Mouse (Mus musculus) liver, embryonic 16.5 days (tissue): ENCODE measurements around the gene Ctnnbl1. TPM values are rescaled to one million over a fixed set of nuclear protein-coding genes. Genes with fewer than 3 reads are reported as not detected.

ENCODE experiments used
- ATAC-seq: fragments of 200-750 bp; cut with Nextera tagmentation; 2 replicates; pipeline ENCODE4 v1.8.0; 2017; ENCODE audit warnings: low read depth, mild to moderate bottlenecking, moderate number of reproducible peaks, moderate library complexity
- H3K27ac ChIP-seq: fragments of 300-500 bp; sonication (generic); 2 replicates; pipeline ENCODE4 v1.5.1; 2014; ENCODE audit warnings: mild to moderate bottlenecking, low read length
- H3K27me3 ChIP-seq: fragments of 300-500 bp; sonication (generic); 2 replicates; pipeline ENCODE4 v1.6.1; 2014; ENCODE audit warnings: low read depth, low read length, mixed read lengths; ENCODE audit not compliant: control insufficient read depth, insufficient read depth
- H3K36me3 ChIP-seq: fragments of 300-500 bp; sonication (generic); 2 replicates; pipeline ENCODE4 v1.6.1; 2014; ENCODE audit warnings: mild to moderate bottlenecking; ENCODE audit not compliant: control insufficient read depth, insufficient read depth
- H3K4me1 ChIP-seq: fragments of 300-500 bp; sonication (generic); 2 replicates; pipeline ENCODE4 v1.6.1; 2014; ENCODE audit warnings: low read depth, low read length, mixed read lengths; ENCODE audit not compliant: control insufficient read depth
- H3K4me2 ChIP-seq: fragments of 300-500 bp; sonication (generic); 2 replicates; pipeline ENCODE4 v1.6.1; 2014; ENCODE audit warnings: low read depth, low read length, mixed read lengths
- H3K4me3 ChIP-seq: fragments of 300-500 bp; sonication (generic); 2 replicates; pipeline ENCODE4 v1.5.1; 2014; ENCODE audit warnings: low read depth, mild to moderate bottlenecking, low read length
- H3K9ac ChIP-seq: fragments of 300-500 bp; sonication (generic); 2 replicates; pipeline ENCODE4 v1.6.1; 2014; ENCODE audit warnings: low read depth, low read length
- H3K9me3 ChIP-seq: fragments of 300-500 bp; sonication (generic); replicated peaks from 2 replicates; pipeline ENCODE4 v1.6.1; 2016; ENCODE audit warnings: low read length; ENCODE audit not compliant: control insufficient read depth
- WGBS: fragments of 180-500 bp; shearing (Covaris S2); extraction: QIAGEN DNeasy Blood & Tissue Kit; methylation state at CpG from one replicate; pipeline ENCODE4 v1.1.7; 2014; ENCODE audit not compliant: insufficient replicate concordance; 5-methylcytosine and 5-hydroxymethylcytosine counted together
- polyA plus RNA-seq: library from polyadenylated mRNA; unstranded; fragments of >200 nt; fragmentation: Nextera tagmentation; extraction: Ambion mirVana; gene quantifications from 2 replicates; pipeline ENCODE4 v1.2.1, GENCODE M21; 2015

The Ctnnbl1 gene
- polyA plus RNA-seq: 19.4 and 19.8 TPM in 2 replicates

DNA sequence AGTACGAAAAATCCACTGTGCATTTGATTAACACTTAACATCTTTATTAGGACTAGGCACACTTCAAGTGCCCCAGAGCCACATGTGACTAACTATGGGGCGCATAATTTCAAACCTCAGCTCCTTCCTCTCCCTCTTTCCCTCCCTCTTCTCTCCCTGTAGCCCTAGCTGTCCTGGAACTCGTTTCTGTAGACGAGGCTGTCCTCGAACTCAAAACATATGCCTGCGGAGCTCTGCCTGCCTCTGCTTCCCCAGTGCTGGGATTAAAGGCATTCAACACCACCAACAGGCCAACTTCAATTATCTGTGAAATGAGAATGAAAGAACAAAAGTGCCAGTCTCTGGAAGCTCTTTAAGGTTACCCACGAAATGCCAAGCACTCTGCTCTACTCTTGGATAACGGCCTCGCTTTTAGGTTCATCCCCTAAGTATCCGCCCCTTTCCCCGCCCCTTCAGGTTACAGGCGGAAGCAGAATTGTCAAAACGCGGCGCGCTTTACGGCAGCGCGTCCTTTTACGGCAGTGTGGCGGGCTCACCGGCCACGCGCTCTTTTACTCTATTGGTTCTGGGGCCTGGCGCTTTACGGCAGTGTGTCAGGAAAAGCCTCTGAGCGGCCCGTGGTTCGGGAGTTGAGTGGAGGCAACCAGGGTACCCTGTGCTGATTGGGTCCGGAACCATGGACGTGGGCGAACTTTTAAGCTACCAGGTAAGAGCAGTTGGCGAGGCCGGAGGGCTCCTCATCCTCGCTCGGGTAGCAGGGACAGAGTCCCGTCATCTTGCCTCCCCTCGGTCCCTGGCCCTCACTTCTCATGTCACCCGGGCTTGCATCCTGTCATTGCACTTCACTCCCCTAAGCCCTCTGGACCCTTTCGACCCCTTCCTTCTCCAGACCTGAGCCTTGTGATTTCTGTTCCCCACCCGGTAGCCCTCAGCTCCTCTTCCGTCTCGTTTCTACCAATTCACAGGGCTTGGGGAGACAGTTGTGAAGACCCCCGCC, at the start of gene Ctnnbl1:
Gene Ctnnbl1 (plus strand): TSS at position 548 of the 997 bp plus-strand sequence.
- Histone ChIP-seq H3K27me3 (no peaks in the 10 kb centered on the region), H3K9ac (peak within 1 kb of the TSS; percentile 78), H3K4me2 (peak within 1 kb of the TSS; percentile 84), H3K36me3 (no peaks in the 10 kb centered on the region), H3K4me1 (peaks cover 7% of the 10 kb centered on the region), H3K27ac (no peak within 1 kb of the TSS), H3K4me3 (peak within 1 kb of the TSS; percentile 88), H3K9me3 (no peaks in the 10 kb centered on the region)
- 10% methylated on average over 44 of the region's 44 CpGs for WGBS
- ATAC-seq: peak; percentile 94

DNA sequence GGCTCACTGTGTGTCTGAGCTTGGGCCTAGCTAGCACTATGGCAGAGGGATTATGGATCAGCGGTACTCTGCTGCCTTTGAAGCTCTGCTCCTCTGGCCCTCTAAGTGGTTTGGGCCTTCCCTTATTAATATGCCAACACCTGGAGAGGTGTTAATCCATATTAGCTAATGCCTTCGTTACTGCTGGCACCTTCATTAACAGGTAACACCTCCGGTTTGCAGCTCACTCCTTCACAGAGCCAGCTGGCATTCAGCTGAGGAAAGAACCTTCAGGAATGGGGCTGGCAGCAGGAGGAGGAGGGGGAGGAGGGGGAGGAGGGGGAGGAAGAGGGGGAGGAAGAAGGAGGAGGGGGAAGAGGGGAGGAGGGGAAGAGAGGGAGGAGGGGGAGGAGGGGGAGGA, 49.7 kb upstream of the Ctnnbl1 start:
- H3K27me3 ChIP-seq: no peaks in the 10 kb centered on the region; the same call in 1 of the 2 replicates
- WGBS: 48% methylated on average over 3 of the region's 3 CpGs
- no peaks in the 10 kb centered on the region for H3K36me3 ChIP-seq
- ATAC-seq: no peak
- H3K4me3 ChIP-seq: no peak overlapping the region
- H3K4me2 ChIP-seq: no peak overlapping the region
- H3K4me1 ChIP-seq: no peaks in the 10 kb centered on the region
- H3K27ac ChIP-seq: no peak overlapping the region
- no peak overlapping the region for H3K9ac ChIP-seq
- H3K9me3 ChIP-seq: no peaks in the 10 kb centered on the region

DNA sequence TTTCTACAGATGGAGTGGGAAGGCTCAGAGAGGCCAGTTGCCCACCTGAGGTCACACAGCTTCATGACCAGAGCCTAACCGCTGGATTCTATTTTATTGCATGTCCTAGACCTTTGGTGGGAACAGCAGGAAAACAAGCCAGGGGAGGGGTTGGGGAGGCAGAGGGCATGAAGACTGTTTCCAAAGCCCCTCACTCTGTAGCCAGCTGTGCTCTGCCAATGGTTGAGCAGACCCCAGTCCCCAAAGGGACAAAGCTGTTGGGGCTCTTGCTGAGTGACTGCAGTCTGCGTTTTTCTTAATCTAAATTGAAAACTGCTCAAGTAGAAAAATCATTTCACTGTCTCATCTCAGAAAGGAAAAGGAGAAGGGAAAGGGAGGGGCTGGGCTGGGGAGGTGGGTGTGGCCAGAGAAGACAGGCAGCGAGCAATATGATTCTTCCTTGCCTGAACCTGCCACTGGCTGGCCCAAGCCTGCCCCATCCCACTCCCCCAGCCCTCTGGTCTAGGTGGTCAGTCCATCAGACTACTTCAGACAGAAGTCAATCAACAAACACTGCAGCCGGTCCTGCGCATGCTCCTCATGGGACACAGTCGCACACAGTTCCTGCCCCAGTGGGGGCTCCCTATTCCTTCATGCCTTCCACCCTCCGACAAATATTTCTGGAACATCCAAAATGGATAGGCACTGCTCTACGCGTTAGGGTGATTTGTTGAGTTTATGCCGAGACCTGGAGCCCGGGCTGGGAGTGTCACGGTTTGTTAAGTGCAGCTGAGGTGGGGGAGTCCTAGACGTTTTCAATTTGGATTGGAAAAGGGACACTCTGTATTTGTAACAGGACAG, 45.7 kb upstream of the Ctnnbl1 start:
- no peaks in the 10 kb centered on the region; the same call in 1 of the 2 replicates for H3K27me3 ChIP-seq
- H3K9ac ChIP-seq: no peak overlapping the region
- no peak overlapping the region for H3K27ac ChIP-seq
- ATAC-seq: no peak
- no peak overlapping the region for H3K4me3 ChIP-seq
- no peaks in the 10 kb centered on the region for H3K36me3 ChIP-seq
- no peak overlapping the region for H3K4me2 ChIP-seq
- no peaks in the 10 kb centered on the region for H3K4me1 ChIP-seq
- no peaks in the 10 kb centered on the region for H3K9me3 ChIP-seq
- WGBS: 61% methylated on average over 13 of the region's 13 CpGs

DNA sequence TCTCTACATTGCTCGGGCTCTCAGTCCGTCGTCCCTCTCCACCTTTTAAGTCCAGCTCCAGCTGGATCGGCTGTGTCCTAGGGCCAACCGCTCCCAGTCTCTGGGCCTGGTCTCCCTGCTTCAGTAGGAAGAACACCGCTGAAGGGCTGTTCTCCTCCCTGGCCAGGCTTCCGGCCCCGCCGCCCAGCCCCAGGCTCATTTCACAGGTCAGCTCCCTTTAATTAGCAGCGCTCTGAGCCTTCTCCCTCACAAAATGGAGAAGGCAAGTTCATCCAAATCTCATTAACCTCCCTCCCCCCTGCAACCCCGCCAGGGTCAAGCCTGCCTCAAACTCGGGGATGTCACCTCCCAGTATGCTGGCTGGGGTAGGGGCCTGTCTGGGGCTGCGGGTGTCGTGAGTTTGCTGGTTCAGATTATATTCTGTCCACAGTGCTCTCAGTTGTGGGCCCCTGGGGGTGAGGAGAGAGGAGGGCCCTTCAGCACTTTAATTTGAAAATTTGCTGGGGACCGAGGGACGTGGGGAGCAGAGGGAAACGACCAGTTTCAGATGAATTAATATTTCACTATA, 44.8 kb upstream of the Ctnnbl1 start:
- Histone ChIP-seq H3K4me2 (no peak overlapping the region), H3K36me3 (no peaks in the 10 kb centered on the region), H3K4me1 (no peaks in the 10 kb centered on the region), H3K9me3 (no peaks in the 10 kb centered on the region), H3K27me3 (no peaks in the 10 kb centered on the region; the same call in 1 of the 2 replicates), H3K9ac (no peak overlapping the region), H3K27ac (no peak overlapping the region), H3K4me3 (no peak overlapping the region)
- WGBS: 38% methylated on average over 17 of the region's 17 CpGs
- no peak for ATAC-seq

DNA sequence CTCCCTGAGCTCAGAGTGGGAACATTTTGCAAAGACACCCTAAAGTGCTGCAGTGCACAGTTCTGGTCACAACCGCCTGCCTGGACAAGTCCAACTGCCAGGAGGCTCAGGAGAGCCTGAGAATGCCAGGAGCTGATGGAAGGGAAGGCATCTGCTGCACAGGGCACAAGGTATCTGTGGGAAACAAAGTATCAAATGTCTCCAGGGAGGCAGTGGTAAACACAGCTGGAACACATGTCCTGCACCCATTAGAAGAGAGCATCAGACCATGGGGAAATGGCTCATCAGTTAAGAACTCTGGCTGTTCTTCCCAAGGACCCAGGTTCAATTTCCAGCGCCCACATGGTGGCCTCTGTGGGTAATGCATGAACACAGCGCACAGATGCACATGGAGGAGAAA, 43.6 kb upstream of the Ctnnbl1 start:
- Histone ChIP-seq H3K4me1 (no peaks in the 10 kb centered on the region), H3K27ac (no peak overlapping the region), H3K4me2 (no peak overlapping the region), H3K4me3 (no peak overlapping the region), H3K27me3 (no peaks in the 10 kb centered on the region; the same call in 1 of the 2 replicates), H3K9ac (no peak overlapping the region), H3K36me3 (no peaks in the 10 kb centered on the region), H3K9me3 (no peaks in the 10 kb centered on the region)
- ATAC-seq: no peak
- WGBS: 57% methylated on average over 3 of the region's 3 CpGs

DNA sequence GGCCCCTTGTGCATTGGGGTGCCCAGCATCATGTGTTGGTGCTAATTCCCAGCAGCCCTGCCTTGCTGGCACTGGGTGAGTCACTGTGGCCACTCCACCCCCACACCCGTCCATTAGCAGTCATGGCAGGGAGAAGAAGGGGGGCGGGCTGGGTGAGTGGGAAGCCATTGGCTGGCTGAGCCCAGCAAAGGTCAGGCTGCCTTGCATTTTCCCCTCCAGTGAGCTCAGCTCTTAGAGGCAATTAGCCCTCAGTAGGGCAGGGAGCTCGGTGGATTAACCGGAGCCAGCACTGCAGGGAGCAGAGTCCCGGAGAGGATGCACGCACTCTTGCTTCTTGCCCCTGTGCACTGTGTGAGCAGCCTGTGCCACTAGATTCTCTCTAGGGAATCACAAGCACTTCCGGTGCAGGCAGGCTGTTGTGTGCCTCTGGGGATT, 40.9 kb upstream of the Ctnnbl1 start:
- H3K4me2 ChIP-seq: no peak overlapping the region
- H3K4me3 ChIP-seq: no peak overlapping the region
- H3K4me1 ChIP-seq: no peaks in the 10 kb centered on the region
- no peak overlapping the region for H3K9ac ChIP-seq
- no peaks in the 10 kb centered on the region for H3K9me3 ChIP-seq
- H3K27me3 ChIP-seq: no peaks in the 10 kb centered on the region; the same call in 1 of the 2 replicates
- no peak overlapping the region for H3K27ac ChIP-seq
- ATAC-seq: no peak
- no peaks in the 10 kb centered on the region for H3K36me3 ChIP-seq
- 49% methylated on average over 7 of the region's 7 CpGs for WGBS

DNA sequence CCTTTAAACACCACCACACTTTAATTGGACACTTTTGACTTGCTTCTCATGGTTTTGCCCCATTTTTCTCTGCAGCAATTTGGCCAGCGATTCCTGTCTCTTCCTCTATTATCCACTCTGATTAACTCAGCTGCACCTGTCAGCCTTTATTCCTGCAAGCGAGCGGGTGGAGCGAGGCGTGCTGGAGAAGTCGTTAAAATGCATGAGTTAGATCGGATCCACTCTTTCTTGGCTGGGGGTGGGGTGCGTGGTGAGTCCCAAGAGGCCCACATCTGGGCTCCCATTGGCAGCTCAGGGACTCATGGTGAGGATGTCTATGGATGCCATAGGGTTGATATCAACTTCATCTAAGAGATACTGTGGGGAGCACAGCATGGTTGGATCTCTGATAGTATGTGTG, 34.0 kb upstream of the Ctnnbl1 start:
- ATAC-seq: no peak
- Histone ChIP-seq H3K9me3 (no peaks in the 10 kb centered on the region), H3K4me3 (no peak overlapping the region), H3K4me1 (no peaks in the 10 kb centered on the region), H3K9ac (no peak overlapping the region), H3K36me3 (no peaks in the 10 kb centered on the region), H3K27ac (no peak overlapping the region), H3K27me3 (no peaks in the 10 kb centered on the region), H3K4me2 (no peak overlapping the region)
- 55% methylated on average over 8 of the region's 8 CpGs for WGBS

DNA sequence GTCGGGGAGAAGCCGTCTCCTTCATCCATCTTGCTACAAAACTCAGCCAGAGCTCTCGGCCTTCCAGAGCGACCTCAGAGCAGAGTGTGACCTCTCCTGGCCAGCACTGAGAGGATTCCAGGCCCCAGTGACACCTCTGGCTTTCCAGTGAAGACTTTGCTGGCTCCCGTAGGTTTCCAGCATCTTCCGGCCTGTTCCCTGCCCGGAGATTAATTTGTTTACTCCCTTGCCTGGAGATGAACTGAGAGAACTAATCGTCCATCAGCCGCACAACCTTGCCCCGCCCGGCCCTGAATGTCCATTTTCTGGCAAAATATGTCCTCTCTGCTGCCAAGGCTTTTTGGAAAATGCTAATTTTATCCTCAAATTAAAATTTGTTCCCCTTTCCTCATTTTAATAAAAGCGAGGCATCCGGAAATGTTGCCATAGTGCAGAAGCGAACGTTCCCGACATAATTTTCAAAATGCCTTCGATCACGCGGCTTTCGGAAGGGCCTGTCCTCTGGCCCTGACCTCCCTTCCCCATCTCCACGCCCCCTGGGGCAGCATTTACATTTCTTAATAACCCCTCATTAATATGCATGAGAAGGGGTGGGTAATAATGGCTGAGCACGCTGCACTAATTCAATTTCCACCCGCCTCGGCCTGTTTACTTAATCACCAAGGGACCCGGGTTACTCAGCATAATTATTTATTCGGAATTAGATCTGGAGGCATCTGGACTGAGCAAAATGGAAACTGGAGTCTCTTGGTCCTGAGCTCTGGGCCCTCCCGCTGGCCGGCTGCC, 32.0 kb upstream of the Ctnnbl1 start:
- Histone ChIP-seq H3K4me2 (no peak overlapping the region), H3K27ac (no peak overlapping the region), H3K36me3 (no peaks in the 10 kb centered on the region), H3K9ac (no peak overlapping the region), H3K4me3 (no peak overlapping the region), H3K4me1 (no peaks in the 10 kb centered on the region), H3K9me3 (no peaks in the 10 kb centered on the region), H3K27me3 (no peaks in the 10 kb centered on the region)
- 45% methylated on average over 28 of the region's 28 CpGs for WGBS
- ATAC-seq: no peak
